Mouse (Mus musculus): ENCODE results near the gene Gab1.
A peak's percentile ranks its signal among the peaks of the same experiment; 100 is the strongest.

GRCm38 (mm10) chr8:80923794-80924316 lies 43.5 kb upstream of the Gab1 start:
- peak; percentile 16; the same call in 1 of the 2 replicates for TF ChIP-seq CTCF (IDR thresholded peaks at IDR 0.05; ENCODE audit: low read depth)
- TF ChIP-seq EP300 (IDR thresholded peaks at IDR 0.05; ENCODE audit: low read depth): no peak

Measured in liver, postnatal 0 days (tissue).